Mouse (Mus musculus) forebrain, embryonic 10.5 days (tissue): ENCODE measurements around the gene Asic4. TPM values are rescaled to one million over a fixed set of nuclear protein-coding genes. Genes with fewer than 3 reads are reported as not detected.

Experiments used
- DNase-seq: peaks from one replicate; pipeline ENCODE4 v3.0.0-alpha.2; 2017; ENCODE audit warnings: low spot score; ENCODE audit errors: extremely low spot score
- H3K27ac ChIP-seq: fragments of 300-500 bp; sonication (generic); 2 replicates; pipeline ENCODE4 v1.5.1; 2016; ENCODE audit warnings: mild to moderate bottlenecking
- H3K27me3 ChIP-seq: fragments of 300-500 bp; sonication (generic); 2 replicates; pipeline ENCODE4 v1.6.1; 2016; ENCODE audit warnings: mild to moderate bottlenecking; ENCODE audit not compliant: poor library complexity, severe bottlenecking
- H3K36me3 ChIP-seq: fragments of 300-500 bp; sonication (generic); replicated peaks from 2 replicates; pipeline ENCODE4 v1.6.1; 2016; ENCODE audit warnings: mild to moderate bottlenecking, moderate library complexity
- H3K4me1 ChIP-seq: fragments of 300-500 bp; sonication (generic); 2 replicates; pipeline ENCODE4 v1.6.1; 2016
- H3K4me3 ChIP-seq: fragments of 300-500 bp; sonication (generic); 2 replicates; pipeline ENCODE4 v1.5.1; 2016; ENCODE audit warnings: mild to moderate bottlenecking, moderate library complexity
- H3K9me3 ChIP-seq: fragments of 300-500 bp; sonication (generic); 2 replicates; pipeline ENCODE4 v1.6.1; 2016; ENCODE audit warnings: mild to moderate bottlenecking, moderate library complexity
- WGBS: fragments of 180-500 bp; shearing (Covaris S2); methylation state at CpG from one replicate; pipeline ENCODE4 v1.1.7; 2016; 5-methylcytosine and 5-hydroxymethylcytosine counted together
- polyA plus RNA-seq: library from polyadenylated mRNA; unstranded; fragments of >200 nt; fragmentation: Nextera tagmentation; extraction: Ambion mirVana; gene quantifications from 2 replicates; pipeline ENCODE4 v1.2.1, GENCODE M21; 2016

Gene Asic4
- polyA plus RNA-seq, 1 experiment from 2014 or later, result 3.4 TPM

DNA sequence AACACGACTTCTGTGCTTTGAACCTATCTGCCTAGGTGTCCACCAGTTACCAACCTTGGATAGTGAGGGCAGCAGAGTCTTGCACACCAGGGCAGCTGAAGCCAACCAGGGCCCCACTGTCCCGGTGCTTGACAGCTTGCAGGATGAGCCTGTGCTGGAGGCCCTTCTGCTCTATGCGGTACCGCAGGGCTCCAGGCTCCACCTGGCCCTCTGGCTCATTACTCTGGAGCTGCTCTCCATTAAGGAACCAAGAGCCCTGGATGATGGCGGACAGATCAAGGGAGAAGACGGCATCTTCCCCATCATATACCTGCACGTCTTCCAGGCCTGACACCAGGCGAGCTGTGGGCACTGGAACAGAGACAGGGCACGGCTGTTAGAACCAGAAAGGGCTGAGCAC lies 51.7 kb downstream of the Asic4 start:
- DNase-seq, result no peak
- H3K4me1 ChIP-seq, result peaks cover 38% of the 10 kb centered on the region
- no peaks in the 10 kb centered on the region for H3K9me3 ChIP-seq
- no peak overlapping the region for H3K27ac ChIP-seq
- peaks cover 72% of the 10 kb centered on the region for H3K36me3 ChIP-seq
- 95% methylated on average over 9 of the region's 9 CpGs for WGBS
- no peak overlapping the region for H3K4me3 ChIP-seq
- peaks cover 41% of the 10 kb centered on the region for H3K27me3 ChIP-seq

DNA sequence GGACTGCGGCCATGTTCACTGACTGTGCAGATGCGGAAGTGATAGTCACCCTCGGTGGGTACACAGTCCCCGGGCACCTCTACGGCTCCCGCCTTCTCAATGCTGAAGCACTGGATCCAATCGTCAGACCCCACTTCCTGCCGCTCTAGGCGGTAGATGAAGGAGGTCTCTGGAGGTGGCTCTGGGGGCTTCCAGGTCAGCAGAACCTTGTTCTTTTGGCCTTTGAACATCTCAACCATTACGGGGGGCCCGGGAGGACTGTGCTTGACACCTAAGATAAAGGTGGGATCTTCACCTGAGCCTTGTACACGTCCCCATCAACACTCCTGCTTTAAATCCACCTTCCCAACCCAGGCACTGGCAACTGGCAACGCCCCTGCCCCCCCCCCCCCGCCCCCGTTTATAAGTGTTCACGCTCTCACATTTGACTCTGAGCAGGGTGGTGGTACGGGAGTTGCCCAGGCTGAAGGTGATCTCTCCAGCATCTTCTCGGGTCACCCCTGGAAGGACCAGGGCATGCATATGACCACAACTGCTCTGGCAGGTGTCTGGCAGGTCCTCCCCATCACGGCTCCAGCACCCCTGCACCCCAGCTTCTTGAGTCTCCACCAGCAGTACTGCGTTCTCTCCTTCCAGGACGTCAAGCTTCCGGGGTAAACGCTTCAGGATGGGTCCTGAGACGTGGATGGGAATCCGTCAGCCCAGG lies 52.9 kb downstream of the Asic4 start:
- Histone ChIP-seq H3K27ac (no peak overlapping the region), H3K9me3 (no peaks in the 10 kb centered on the region), H3K4me1 (peaks cover 50% of the 10 kb centered on the region), H3K4me3 (no peak overlapping the region), H3K27me3 (peaks cover 50% of the 10 kb centered on the region), H3K36me3 (peaks cover 60% of the 10 kb centered on the region)
- WGBS, result 87% methylated on average over 25 of the region's 25 CpGs
- DNase-seq, result no peak

DNA sequence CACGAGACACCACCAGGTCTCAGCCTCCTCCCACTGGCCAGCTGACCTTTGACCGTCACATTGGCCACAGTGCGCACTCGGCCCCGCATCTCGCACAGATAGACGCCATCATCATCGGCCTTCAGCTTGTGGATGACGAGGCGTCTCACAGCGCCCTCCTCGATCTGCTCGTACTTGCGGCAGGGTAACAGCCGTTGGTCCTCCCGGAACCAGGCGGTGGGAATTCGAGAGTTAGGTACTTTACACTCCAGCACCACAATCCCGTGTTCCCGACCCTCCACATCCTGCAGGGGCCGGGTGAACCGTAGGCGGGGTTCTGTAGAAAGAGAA lies 53.4 kb downstream of the Asic4 start:
- Histone ChIP-seq H3K27ac (no peak overlapping the region), H3K4me3 (no peak overlapping the region; the same call in 1 of the 2 replicates), H3K36me3 (peaks cover 54% of the 10 kb centered on the region), H3K27me3 (peaks cover 50% of the 10 kb centered on the region), H3K4me1 (peaks cover 53% of the 10 kb centered on the region), H3K9me3 (no peaks in the 10 kb centered on the region)
- no peak for DNase-seq
- WGBS, result 67% methylated on average over 23 of the region's 23 CpGs

DNA sequence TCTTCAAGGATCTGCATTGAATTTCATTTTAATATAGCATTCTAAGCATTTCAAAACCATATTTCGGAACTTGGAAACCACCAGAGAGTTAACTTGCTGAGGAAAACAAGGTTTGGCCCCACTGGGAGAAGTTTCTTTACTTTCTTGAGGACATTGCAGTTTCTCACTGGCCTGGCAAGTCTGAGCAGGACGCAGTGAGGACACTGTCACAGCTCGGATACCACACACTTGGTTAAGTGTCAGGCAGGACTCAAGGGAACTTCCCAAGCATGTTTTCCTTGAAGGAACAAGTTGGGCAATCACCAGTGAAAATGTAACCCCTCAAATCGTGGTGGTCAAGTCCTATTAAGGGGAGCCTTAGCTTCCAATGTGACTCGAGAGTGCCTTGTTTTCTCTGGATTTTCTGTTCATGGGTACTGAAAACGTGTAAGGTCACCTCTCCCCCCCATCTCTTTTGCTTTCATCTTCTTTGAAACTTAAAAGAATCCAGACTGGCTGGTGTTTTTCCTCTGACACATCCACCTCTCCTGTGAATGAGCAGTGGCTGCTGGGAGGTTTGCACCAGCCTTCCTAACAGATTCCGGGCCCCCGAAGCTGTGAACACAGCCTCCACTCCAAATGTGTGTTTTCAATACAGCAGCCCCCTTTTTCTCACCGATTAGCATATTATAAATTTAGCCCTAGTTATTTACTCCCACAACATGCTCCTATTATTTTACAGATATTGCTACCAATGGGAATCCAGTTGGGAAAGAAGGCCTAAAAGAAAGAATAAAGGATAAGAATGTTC lies 54.2 kb downstream of the Asic4 start:
- H3K27me3 ChIP-seq, result peaks cover 58% of the 10 kb centered on the region
- peak overlapping the region; percentile 90 for H3K4me3 ChIP-seq
- peaks cover 46% of the 10 kb centered on the region for H3K36me3 ChIP-seq
- no peak for DNase-seq
- H3K9me3 ChIP-seq, result no peaks in the 10 kb centered on the region
- 68% methylated on average over 9 of the region's 9 CpGs for WGBS
- H3K4me1 ChIP-seq, result peaks cover 56% of the 10 kb centered on the region
- H3K27ac ChIP-seq, result no peak overlapping the region

DNA sequence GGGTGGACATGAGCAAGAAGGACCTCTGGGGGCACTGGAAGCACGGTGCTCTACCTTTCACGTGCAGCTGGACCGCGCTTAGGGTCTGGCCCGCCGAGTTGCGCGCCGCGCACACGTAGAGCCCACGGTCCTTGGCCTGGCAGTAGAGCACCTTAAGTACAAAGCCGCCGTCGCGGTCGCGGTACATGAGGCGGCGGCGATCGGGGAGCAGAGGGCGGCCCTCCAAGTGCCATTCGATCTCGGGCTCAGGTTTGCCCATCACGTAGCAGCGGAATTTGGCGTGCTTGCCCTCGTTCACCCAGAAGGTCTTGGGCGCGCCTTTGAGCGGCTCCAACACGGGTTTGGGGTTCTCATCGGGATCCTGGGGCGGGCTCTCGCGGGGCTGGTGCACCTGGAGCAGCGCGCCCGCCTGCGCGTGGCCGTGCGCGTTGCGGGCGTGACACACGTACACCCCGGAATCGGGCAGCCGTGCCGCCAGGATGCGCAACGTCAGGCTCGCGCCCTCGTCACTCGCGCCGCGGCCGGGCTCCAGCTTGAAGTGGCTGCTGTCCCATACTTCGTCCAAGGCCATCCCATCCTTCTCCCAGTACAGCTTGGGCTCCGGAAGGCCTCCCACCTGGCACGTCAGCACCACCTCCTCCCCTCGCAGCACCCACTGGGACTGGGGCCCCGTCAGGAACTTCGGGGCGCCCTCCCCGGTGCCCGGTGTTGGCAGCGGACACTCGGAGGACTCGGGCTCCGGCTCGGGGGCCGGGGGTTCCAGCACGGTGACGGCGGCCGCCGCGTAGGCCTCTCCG lies 55.1 kb downstream of the Asic4 start:
- WGBS, result under 1% methylated on average over 84 of the region's 84 CpGs
- H3K27me3 ChIP-seq, result peaks cover 67% of the 10 kb centered on the region

DNA sequence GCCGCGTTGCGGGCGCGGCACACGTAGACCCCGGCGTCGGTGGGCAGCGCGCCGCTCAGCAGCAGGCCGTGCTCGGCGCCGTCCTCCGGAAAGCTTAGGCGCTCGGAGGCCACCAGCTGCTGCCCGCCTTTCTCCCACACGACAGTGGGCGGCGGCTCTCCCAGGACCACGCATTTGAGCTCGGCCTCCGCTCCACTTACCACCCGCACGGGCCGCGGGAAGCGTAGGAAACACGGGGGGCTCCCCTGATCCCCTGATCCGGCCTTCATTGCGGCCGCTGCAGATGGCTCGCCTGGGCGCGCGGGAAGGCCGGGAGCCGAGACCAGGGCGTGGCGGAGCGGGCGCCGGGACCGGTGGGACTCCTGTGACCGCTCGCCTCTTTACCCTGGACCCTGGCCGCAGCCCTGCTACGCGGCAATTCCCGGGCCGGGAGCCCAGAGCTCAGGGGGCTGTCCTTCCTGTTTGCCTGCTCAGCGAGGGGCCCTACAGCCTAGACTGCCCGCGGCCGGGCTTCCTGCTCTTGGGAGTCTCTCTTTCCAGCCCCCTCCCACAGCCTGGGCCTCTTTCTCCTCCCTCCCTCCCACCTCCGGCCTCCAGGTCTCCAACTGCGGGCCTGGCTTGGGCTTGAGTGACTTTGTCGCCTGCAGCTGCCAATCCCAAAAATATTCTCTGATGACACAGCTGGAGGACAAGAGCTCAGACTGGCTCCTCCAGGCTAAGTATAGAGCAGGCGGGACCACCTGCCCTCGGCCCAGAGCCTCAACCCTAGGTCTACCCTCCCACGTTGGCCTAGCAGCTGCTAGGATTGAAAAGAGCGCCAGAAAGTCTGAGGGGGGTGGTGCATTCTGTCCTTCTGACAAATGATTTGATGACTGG lies 56.0 kb downstream of the Asic4 start, which contains the start of gene Obsl1:
Gene Obsl1 (minus strand): TSS at position 497 of the 876 bp plus-strand sequence.
- Histone ChIP-seq H3K4me1 (peaks cover 72% of the 10 kb centered on the region), H3K27ac (peak within 1 kb of the TSS; percentile 98), H3K4me3 (peak within 1 kb of the TSS; percentile 90), H3K27me3 (peaks cover 67% of the 10 kb centered on the region), H3K36me3 (peaks cover 29% of the 10 kb centered on the region), H3K9me3 (no peaks in the 10 kb centered on the region)
- peak; percentile 80 for DNase-seq
- whole genome bisulfite sequencing, result under 1% methylated on average over 65 of the region's 65 CpGs

More for the DNA sequence above, 55.1 kb downstream of the Asic4 start:
- H3K27ac ChIP-seq, result peak overlapping the region; percentile 98
- H3K36me3 ChIP-seq, result peaks cover 37% of the 10 kb centered on the region
- peak; percentile 65 for DNase-seq
- H3K4me1 ChIP-seq, result peaks cover 64% of the 10 kb centered on the region
- H3K9me3 ChIP-seq, result no peaks in the 10 kb centered on the region
- peak overlapping the region; percentile 90 for H3K4me3 ChIP-seq

DNA sequence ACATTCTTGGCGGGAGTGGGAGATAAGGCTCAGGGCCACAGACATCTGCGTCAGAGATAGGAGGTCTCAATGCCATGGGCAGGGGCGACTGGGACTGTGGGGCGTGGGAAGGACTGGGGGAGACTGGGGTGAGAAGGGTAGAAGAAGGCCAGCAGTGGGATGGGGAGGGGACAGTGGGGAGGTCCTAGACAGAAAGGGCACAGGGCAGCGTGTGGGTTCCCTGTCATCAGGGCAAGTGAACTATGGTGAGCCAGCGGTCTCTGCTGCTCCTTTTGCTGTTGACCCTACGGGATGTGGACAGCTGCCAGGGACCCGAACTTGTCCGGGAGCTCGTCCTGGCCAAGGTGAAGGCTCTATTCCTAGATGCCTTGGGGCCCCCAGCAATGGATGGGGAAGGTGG lies 56.8 kb downstream of the Asic4 start, which contains the start of gene Inha:
Gene Inha (plus strand): TSS at position 72 of the 400 bp plus-strand sequence.
- H3K4me1 ChIP-seq, result peaks cover 80% of the 10 kb centered on the region
- peaks cover 67% of the 10 kb centered on the region for H3K27me3 ChIP-seq
- no peak for DNase-seq
- peak within 1 kb of the TSS; percentile 90 for H3K4me3 ChIP-seq
- WGBS, result 75% methylated on average over 10 of the region's 10 CpGs
- H3K36me3 ChIP-seq, result peaks cover 21% of the 10 kb centered on the region
- H3K9me3 ChIP-seq, result no peaks in the 10 kb centered on the region
- H3K27ac ChIP-seq, result peak within 1 kb of the TSS; percentile 98

DNA sequence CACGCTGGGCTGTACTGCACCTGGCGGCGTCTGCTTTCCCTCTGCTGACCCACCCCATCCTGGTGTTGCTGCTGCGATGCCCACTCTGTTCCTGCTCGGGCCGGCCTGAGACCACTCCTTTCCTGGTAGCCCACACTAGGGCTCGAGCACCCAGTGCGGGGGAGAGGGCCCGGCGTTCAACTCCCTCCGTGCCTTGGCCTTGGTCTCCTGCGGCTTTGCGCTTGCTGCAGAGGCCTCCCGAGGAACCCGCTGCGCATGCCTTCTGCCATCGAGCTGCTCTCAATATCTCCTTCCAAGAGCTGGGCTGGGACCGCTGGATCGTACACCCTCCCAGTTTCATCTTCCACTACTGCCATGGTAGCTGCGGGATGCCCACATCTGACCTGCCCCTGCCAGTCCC lies 59.4 kb downstream of the Asic4 start:
- no peak overlapping the region for H3K27ac ChIP-seq
- 57% methylated on average over 20 of the region's 20 CpGs for WGBS

DNA sequence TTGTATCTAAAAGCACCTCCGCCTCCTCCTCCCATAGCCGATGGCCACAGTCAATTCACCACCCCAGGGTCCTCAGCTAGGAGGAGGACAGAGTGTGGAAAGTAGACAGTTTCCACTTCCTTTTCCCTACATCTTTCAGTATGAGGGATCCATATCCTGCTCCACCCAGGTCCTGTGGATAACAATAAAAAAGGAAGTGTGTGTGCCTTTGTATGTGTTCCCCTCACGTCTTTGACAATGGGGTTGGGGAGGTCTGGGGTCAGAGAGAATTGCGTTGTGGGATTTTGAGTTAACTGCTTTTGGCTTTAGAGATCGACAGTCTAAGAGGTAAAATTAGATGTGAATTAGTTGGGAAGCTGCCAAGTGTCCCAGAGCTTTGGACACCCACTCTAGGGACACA lies 59.9 kb downstream of the Asic4 start:
- H3K4me3 ChIP-seq, result no peak overlapping the region
- H3K27me3 ChIP-seq, result peaks cover 43% of the 10 kb centered on the region
- H3K4me1 ChIP-seq, result peaks cover 59% of the 10 kb centered on the region
- no peak for DNase-seq
- no peaks in the 10 kb centered on the region for H3K36me3 ChIP-seq
- H3K9me3 ChIP-seq, result no peaks in the 10 kb centered on the region
- no peak overlapping the region for H3K27ac ChIP-seq
- 81% methylated on average over 5 of the region's 5 CpGs for WGBS

More for the DNA sequence above, 59.4 kb downstream of the Asic4 start:
- peaks cover 49% of the 10 kb centered on the region for H3K27me3 ChIP-seq
- no peak overlapping the region for H3K4me3 ChIP-seq
- peaks cover 65% of the 10 kb centered on the region for H3K4me1 ChIP-seq
- no peak for DNase-seq
- no peaks in the 10 kb centered on the region for H3K36me3 ChIP-seq
- no peaks in the 10 kb centered on the region for H3K9me3 ChIP-seq

DNA sequence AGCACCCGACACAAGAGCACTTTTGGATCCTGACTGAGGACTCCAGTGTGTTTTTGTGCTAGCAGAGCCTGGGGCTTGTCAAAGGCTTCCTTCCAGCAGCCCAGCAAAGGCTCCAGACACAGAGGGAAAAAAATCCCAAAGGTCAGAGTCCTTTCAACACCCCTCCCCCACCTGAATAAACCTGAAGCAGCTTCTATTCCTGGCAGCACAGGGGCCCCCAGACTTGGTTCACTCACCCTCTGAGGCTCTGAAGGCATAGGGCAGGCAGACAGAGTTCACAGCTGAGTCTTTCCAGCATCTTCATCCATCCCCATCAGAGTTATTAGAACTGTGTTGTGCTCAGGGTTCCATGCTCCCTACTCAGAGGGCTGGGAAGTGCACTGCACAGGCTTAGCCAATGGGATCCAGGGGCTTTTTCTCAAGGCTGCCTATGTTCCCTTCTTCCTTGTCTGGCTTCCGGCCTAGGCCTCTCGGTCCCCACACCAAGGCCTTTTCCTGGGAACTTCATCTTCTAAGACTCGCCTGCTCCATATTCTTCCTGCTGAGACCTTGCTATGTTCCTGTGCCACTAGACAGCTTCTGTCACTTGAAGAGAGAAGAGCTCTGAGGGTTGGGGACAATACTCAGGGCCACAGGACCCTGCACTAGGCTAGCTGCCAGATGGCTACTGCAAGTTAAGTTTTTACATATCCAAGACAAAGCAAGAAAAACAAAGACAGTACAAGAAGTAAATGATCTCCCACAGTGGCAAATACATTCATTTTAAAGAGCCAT lies 61.4 kb downstream of the Asic4 start:
- peaks cover 45% of the 10 kb centered on the region for H3K4me1 ChIP-seq
- WGBS, result 57% methylated on average over 4 of the region's 4 CpGs
- peaks cover 29% of the 10 kb centered on the region for H3K27me3 ChIP-seq
- no peak for DNase-seq
- no peaks in the 10 kb centered on the region for H3K9me3 ChIP-seq
- no peaks in the 10 kb centered on the region for H3K36me3 ChIP-seq
- no peak overlapping the region for H3K4me3 ChIP-seq
- peak overlapping the region; percentile 69 for H3K27ac ChIP-seq

DNA sequence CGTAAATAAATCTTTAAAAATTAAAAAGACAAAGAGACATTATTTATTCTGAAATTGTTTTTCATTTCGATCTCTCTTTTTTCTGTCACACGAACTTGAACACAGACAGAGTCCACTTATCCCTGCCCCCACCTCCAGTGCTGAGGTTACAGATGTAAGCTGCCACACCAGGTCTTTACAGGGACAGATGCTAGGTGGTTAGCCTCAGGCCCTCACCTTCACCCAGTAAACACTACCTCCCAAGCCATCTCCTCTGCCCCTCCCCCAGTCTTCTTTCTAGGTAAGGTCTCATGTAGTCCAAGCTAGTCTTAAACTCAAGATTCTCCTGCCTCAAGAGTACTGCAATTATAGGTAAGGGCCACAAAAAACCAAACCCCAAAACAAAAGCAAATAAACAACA lies 62.3 kb downstream of the Asic4 start:
- WGBS, result 91% methylated on average over 3 of the region's 3 CpGs
- Histone ChIP-seq H3K4me3 (no peak overlapping the region), H3K4me1 (peaks cover 36% of the 10 kb centered on the region), H3K27ac (no peak overlapping the region), H3K27me3 (peaks cover 20% of the 10 kb centered on the region), H3K9me3 (no peaks in the 10 kb centered on the region), H3K36me3 (no peaks in the 10 kb centered on the region)
- DNase-seq, result no peak
